7 mouse cellular contexts compared by ENCODE assay signal in genomic region chr11:86756156-86757141, GRCm38 (mm10). TPM values are rescaled to one million over a fixed set of nuclear protein-coding genes. Genes with fewer than 3 reads are reported as not detected.
DNase-seq lines count a peak whose midpoint lies in the region; ATAC-seq and TF ChIP-seq lines count a peak whose summit lies in the region.

No protein-coding gene starts in this region.

- H3K27ac ChIP-seq in hindbrain, embryonic 16.5 days (ENCODE audit: low read depth, low read length): peak overlapping the region; percentile 97
- peak overlapping the region; percentile 96 for H3K27ac ChIP-seq in small intestine, adult 2 months (ENCODE audit: insufficient read depth, low read depth, low read length)

- H3K4me3 ChIP-seq in hindbrain, embryonic 16.5 days (ENCODE audit: low read length): peak overlapping the region; percentile 72
- H3K4me3 ChIP-seq in small intestine, adult 2 months (ENCODE audit: low read depth, low read length): peak overlapping the region; percentile 79

- H3K27me3 ChIP-seq in hindbrain, embryonic 16.5 days (replicated peaks; ENCODE audit: control insufficient read depth, insufficient read depth, low read length): no peaks in the 10 kb centered on the region
- H3K27me3 ChIP-seq in small intestine, adult 2 months (ENCODE audit: control insufficient read depth, insufficient read depth, low read length): no peaks in the 10 kb centered on the region

- no peak for TF ChIP-seq CTCF in small intestine, adult 2 months (IDR thresholded peaks at IDR 0.05; ENCODE audit: extremely low read depth, insufficient read length, insufficient replicate concordance, low read depth, low read length)

- WGBS in hindbrain, embryonic 16.5 days: 3% methylated on average over 31 of the region's 31 CpGs
- WGBS in small intestine, adult 2 months: under 1% methylated on average over 31 of the region's 31 CpGs

- peak; percentile 46 for ATAC-seq in hindbrain, embryonic 16.5 days
- ATAC-seq in megakaryocyte-erythroid progenitor cell, adult 5-6 weeks (replicated peaks; ENCODE audit: low FRiP score, low TSS enrichment, poor library complexity, severe bottlenecking): peak; percentile 13; the same call in 1 of the 2 replicates

- H3K9me3 ChIP-seq in hindbrain, embryonic 16.5 days (ENCODE audit: control insufficient read depth, low read length): no peaks in the 10 kb centered on the region

- peak; percentile 67 for DNase-seq in ZHBTc4 (ENCODE audit: low read depth, low spot score)
- DNase-seq in cerebellum, postnatal 10 days: peak; percentile 74 to 79
- DNase-seq in frontal cortex, postnatal 36 days (ENCODE audit: low spot score in 2 of 2): peak; percentile 11 to 26
- peak; percentile 41 to 56 for DNase-seq in left cerebral cortex, postnatal 25 days (ENCODE audit: low spot score in 2 of 2)

- H3K9ac ChIP-seq in hindbrain, embryonic 16.5 days (ENCODE audit: low read depth, low read length): peak overlapping the region; percentile 84

- H3K4me2 ChIP-seq in hindbrain, embryonic 16.5 days (ENCODE audit: low read length): peak overlapping the region; percentile 98

- peaks cover 23% of the 10 kb centered on the region for H3K4me1 ChIP-seq in hindbrain, embryonic 16.5 days (ENCODE audit: control insufficient read depth, insufficient read depth, low read depth, low read length)
- peaks cover 11% of the 10 kb centered on the region; the same call in 1 of the 2 replicates for H3K4me1 ChIP-seq in small intestine, adult 2 months (ENCODE audit: control insufficient read depth, insufficient read depth, insufficient read length, low read length)

- no peak for TF ChIP-seq POLR2A in small intestine, adult 2 months (IDR thresholded peaks at IDR 0.05; ENCODE audit: low read depth, low read length)

- H3K36me3 ChIP-seq in hindbrain, embryonic 16.5 days (ENCODE audit: control insufficient read depth, insufficient read depth, low read length): no peaks in the 10 kb centered on the region
- peaks cover 6% of the 10 kb centered on the region; the same call in 1 of the 2 replicates for H3K36me3 ChIP-seq in small intestine, adult 2 months (ENCODE audit: control insufficient read depth, insufficient read depth, low read length)

- intact Hi-C loops in left cerebral cortex, postnatal 25 days (cut with DNase I): loop anchor here (2.0 to 5.0 kb wide), 2 partner anchors 96 to 238 kb away; no protein-coding TSS in a partner anchor

RNA-seq across cellular contexts. Expression of gene Cltc, which starts 0.9 kb away (rescaled TPM):
- polyA plus RNA-seq in hindbrain, embryonic 16.5 days (2015; fragmentation: Nextera tagmentation; extraction: Ambion mirVana): 146 and 188 TPM in 2 replicates
- 100 to 1,000 TPM; 525 to 539 TPM for total RNA-seq in left cerebral cortex, postnatal 25 days (2021)
- 122 and 228 TPM in 2 replicates for total RNA-seq in megakaryocyte-erythroid progenitor cell, adult 5-6 weeks (2014; fragmentation: Nextera tagmentation)
- total RNA-seq in megakaryocyte-erythroid progenitor cell, adult 5-6 weeks (2017): 193 and 195 TPM in 2 replicates
- 27.0 and 74.8 TPM in 2 replicates for polyA plus RNA-seq in small intestine, adult 2 months (2012; rRNA removed)

RNA-seq across cellular contexts. Expression of gene Dhx40, which starts 51.1 kb away (rescaled TPM):
- polyA plus RNA-seq in hindbrain, embryonic 16.5 days (2015; fragmentation: Nextera tagmentation; extraction: Ambion mirVana): 16.8 and 19.3 TPM in 2 replicates
- 10 to 100 TPM; 18.6 to 19.5 TPM for total RNA-seq in left cerebral cortex, postnatal 25 days (2021)
- total RNA-seq in megakaryocyte-erythroid progenitor cell, adult 5-6 weeks (2014; fragmentation: Nextera tagmentation): 14.4 and 15.2 TPM in 2 replicates
- total RNA-seq in megakaryocyte-erythroid progenitor cell, adult 5-6 weeks (2017): 26.2 and 26.7 TPM in 2 replicates
- polyA plus RNA-seq in small intestine, adult 2 months (2012; rRNA removed): 0.79 and 2.0 TPM in 2 replicates

Comparison
In these comparisons a context has a peak if more than half of its experiments do, and no peak if none do; other contexts are left out.
1. Peak in every context shown above with its lines: DNase-seq, ATAC-seq, H3K4me3 ChIP-seq and H3K27ac ChIP-seq.
2. DNase-seq: peak in every context shown above with its lines; median percentile 76 in cerebellum, postnatal 10 days; 67 in ZHBTc4; 48 in left cerebral cortex, postnatal 25 days; 18 in frontal cortex, postnatal 36 days.